Mouse (Mus musculus) thymus, adult 2 months (tissue): ENCODE data around the gene Nectin1.

Experiments
- CTCF ChIP-seq: fragments of 200-500 bp; IDR thresholded peaks from 2 replicates; pipeline ENCODE4 v1.5.1; 2012; ENCODE audit warnings: mild to moderate bottlenecking, control low read depth, low read length, moderate library complexity, borderline replicate concordance; ENCODE audit not compliant: control insufficient read depth, poor library complexity, insufficient read depth; ENCODE audit errors: extremely low read depth
- POLR2A ChIP-seq: fragments of 200-500 bp; IDR thresholded peaks from 2 replicates; pipeline ENCODE4 v1.6.1; 2012; ENCODE audit warnings: mild to moderate bottlenecking, low read length, control low read depth, moderate library complexity; ENCODE audit not compliant: control insufficient read depth, poor library complexity, insufficient read depth; ENCODE audit errors: extremely low read depth

DNA sequence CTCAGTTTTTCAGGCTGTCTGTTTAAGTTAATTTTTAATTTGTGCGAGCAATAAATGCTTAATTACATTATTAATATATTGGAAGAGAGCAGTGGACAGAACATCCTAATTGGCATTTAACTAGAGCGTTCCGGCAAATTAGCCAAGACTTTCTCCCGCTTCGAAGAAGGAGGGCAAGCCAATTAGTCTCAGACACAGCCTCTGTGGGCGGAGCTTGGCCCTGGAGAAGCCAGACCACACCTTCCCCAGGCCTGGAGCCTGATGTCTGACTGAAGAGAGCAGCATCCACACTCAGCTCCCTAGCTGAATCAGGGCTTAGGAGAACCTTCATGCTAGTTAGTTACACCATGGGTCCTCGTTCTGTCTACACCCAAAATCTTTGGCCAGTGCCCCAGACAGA lies 64.8 kb downstream of the Nectin1 start:
- TF ChIP-seq CTCF: no peak
- no peak for TF ChIP-seq POLR2A
